ENCODE assay signal across 21 mouse cellular contexts in genomic region chr7:82109977-82110376, GRCm38 (mm10).
DNase-seq lines count a peak whose midpoint lies in the region; ATAC-seq and TF ChIP-seq lines count a peak whose summit lies in the region.
"Had no signal": no experiment of that assay in that cellular context is flagged by ENCODE, and none has a peak within 500 bp of the region (broad histone marks: within the 10 kb centered on the region; RNA-seq: fewer than 3 reads in every experiment).

No protein-coding gene starts in this region.

- no peak overlapping the region for H3K9ac ChIP-seq in limb, embryonic 11.5 days (ENCODE audit: low read length)
- no peak overlapping the region for H3K9ac ChIP-seq in embryonic facial prominence, embryonic 12.5 days
- H3K9ac ChIP-seq in limb, embryonic 13.5 days = no peak overlapping the region
- no peak overlapping the region for H3K9ac ChIP-seq in kidney, embryonic 15.5 days
- H3K9ac ChIP-seq: forebrain, embryonic 12.5 days; liver, embryonic 12.5 days; midbrain, embryonic 12.5 days had no signal

- no peak for TF ChIP-seq POLR2A in cerebellum, adult 2 months (IDR thresholded peaks at IDR 0.05; ENCODE audit: borderline replicate concordance, insufficient read depth, low read length)

- WGBS in limb, embryonic 11.5 days = 47% methylated on average over 8 of the region's 8 CpGs
- 65% methylated on average over 8 of the region's 8 CpGs for WGBS in limb, embryonic 10.5 days
- WGBS in embryonic facial prominence, embryonic 12.5 days = 38% methylated on average over 8 of the region's 8 CpGs
- 35% methylated on average over 8 of the region's 8 CpGs for WGBS in limb, embryonic 13.5 days
- WGBS in cerebellum, adult 2 months = 87% methylated on average over 8 of the region's 8 CpGs
- 67% methylated on average over 8 of the region's 8 CpGs for WGBS in kidney, embryonic 15.5 days

- peaks cover 9% of the 10 kb centered on the region for H3K4me1 ChIP-seq in limb, embryonic 11.5 days (ENCODE audit: control insufficient read depth, insufficient read depth, low read length)
- H3K4me1 ChIP-seq in limb, embryonic 10.5 days = peaks cover 21% of the 10 kb centered on the region
- peaks cover 24% of the 10 kb centered on the region for H3K4me1 ChIP-seq in embryonic facial prominence, embryonic 12.5 days
- H3K4me1 ChIP-seq in limb, embryonic 13.5 days = peaks cover 28% of the 10 kb centered on the region
- H3K4me1 ChIP-seq in cerebellum, adult 2 months (ENCODE audit: control insufficient read depth, insufficient read depth, low read length) = no peaks in the 10 kb centered on the region
- H3K4me1 ChIP-seq in kidney, embryonic 15.5 days = no peaks in the 10 kb centered on the region
- H3K4me1 ChIP-seq: forebrain, embryonic 12.5 days; liver, embryonic 12.5 days; midbrain, embryonic 12.5 days had no signal

- H3K27ac ChIP-seq in limb, embryonic 11.5 days (replicated peaks; ENCODE audit: low read depth, low read length) = no peak overlapping the region
- no peak overlapping the region for H3K27ac ChIP-seq in limb, embryonic 10.5 days
- H3K27ac ChIP-seq in embryonic facial prominence, embryonic 12.5 days = peak overlapping the region; percentile 63; the same call in 1 of the 2 replicates
- peak overlapping the region; percentile 48; the same call in 1 of the 2 replicates for H3K27ac ChIP-seq in limb, embryonic 13.5 days
- H3K27ac ChIP-seq in cerebellum, adult 2 months (ENCODE audit: insufficient read depth, low read length) = no peak overlapping the region
- H3K27ac ChIP-seq in kidney, embryonic 15.5 days = no peak overlapping the region
- H3K27ac ChIP-seq: forebrain, embryonic 12.5 days; hindbrain, embryonic 10.5 days; liver, embryonic 12.5 days; midbrain, embryonic 12.5 days had no signal

- H3K4me3 ChIP-seq in limb, embryonic 11.5 days (ENCODE audit: low read depth, low read length) = no peak overlapping the region
- H3K4me3 ChIP-seq in limb, embryonic 10.5 days = no peak overlapping the region
- no peak overlapping the region for H3K4me3 ChIP-seq in embryonic facial prominence, embryonic 12.5 days
- H3K4me3 ChIP-seq in limb, embryonic 13.5 days = no peak overlapping the region
- H3K4me3 ChIP-seq in cerebellum, adult 2 months (replicated peaks; ENCODE audit: insufficient read depth, low read depth, low read length) = no peak overlapping the region
- no peak overlapping the region for H3K4me3 ChIP-seq in kidney, embryonic 15.5 days (replicated peaks)
- H3K4me3 ChIP-seq: erythroblast, embryonic 14.5 days; forebrain, embryonic 12.5 days; hindbrain, embryonic 10.5 days; liver, embryonic 12.5 days; midbrain, embryonic 12.5 days had no signal

- no peak overlapping the region for H3K4me2 ChIP-seq in limb, embryonic 11.5 days (ENCODE audit: low read depth, severe bottlenecking)
- H3K4me2 ChIP-seq in embryonic facial prominence, embryonic 12.5 days (replicated peaks) = no peak overlapping the region
- H3K4me2 ChIP-seq in limb, embryonic 13.5 days (replicated peaks) = peak overlapping the region; percentile 12
- H3K4me2 ChIP-seq in kidney, embryonic 15.5 days = no peak overlapping the region
- H3K4me2 ChIP-seq: forebrain, embryonic 12.5 days; heart, embryonic 11.5 days; liver, embryonic 12.5 days; midbrain, embryonic 12.5 days had no signal

- no peak for ATAC-seq in limb, embryonic 11.5 days (ENCODE audit: insufficient number of reproducible peaks, low FRiP score, low TSS enrichment, low read depth)
- no peak for ATAC-seq in embryonic facial prominence, embryonic 12.5 days (ENCODE audit: insufficient number of reproducible peaks, insufficient read depth, low FRiP score, low TSS enrichment)
- no peak; the same call in 1 of the 2 replicates for ATAC-seq in limb, embryonic 13.5 days (ENCODE audit: low FRiP score, low read depth)
- no peak for ATAC-seq in kidney, embryonic 15.5 days (replicated peaks; ENCODE audit: low FRiP score)
- ATAC-seq: hindbrain, embryonic 16.5 days; liver, embryonic 12.5 days had no signal

- peak; percentile 23 for DNase-seq in limb, embryonic 11.5 days (ENCODE audit: low spot score)
- DNase-seq in limb, embryonic 10.5 days (ENCODE audit: low spot score) = no peak
- DNase-seq in adrenal gland, adult 8-10 months = no peak
- no peak for DNase-seq in cerebellum, adult 2 months
- DNase-seq: cerebellum, adult 11 months; cerebellum, postnatal 10 days; kidney, adult 11 months; kidney, postnatal 4 days; lung, adult 18-20 months; lung, postnatal 10 days; right cerebral cortex, postnatal 14 days had no signal

- H3K27me3 ChIP-seq in limb, embryonic 11.5 days (ENCODE audit: control insufficient read depth, insufficient read depth, low read length) = no peaks in the 10 kb centered on the region
- H3K27me3 ChIP-seq in limb, embryonic 10.5 days (ENCODE audit: low read depth, poor library complexity, severe bottlenecking) = no peaks in the 10 kb centered on the region
- no peaks in the 10 kb centered on the region; the same call in 1 of the 2 replicates for H3K27me3 ChIP-seq in embryonic facial prominence, embryonic 12.5 days
- H3K27me3 ChIP-seq in limb, embryonic 13.5 days = no peaks in the 10 kb centered on the region
- no peaks in the 10 kb centered on the region; the same call in 1 of the 2 replicates for H3K27me3 ChIP-seq in cerebellum, adult 2 months (ENCODE audit: control insufficient read depth, insufficient read depth, low read length)
- H3K27me3 ChIP-seq in kidney, embryonic 15.5 days = no peaks in the 10 kb centered on the region
- H3K27me3 ChIP-seq: forebrain, embryonic 12.5 days; liver, embryonic 12.5 days; midbrain, embryonic 12.5 days had no signal

- no peaks in the 10 kb centered on the region for H3K9me3 ChIP-seq in limb, embryonic 11.5 days (ENCODE audit: control insufficient read depth, low read length)
- H3K9me3 ChIP-seq in limb, embryonic 10.5 days (replicated peaks) = no peaks in the 10 kb centered on the region
- no peaks in the 10 kb centered on the region for H3K9me3 ChIP-seq in embryonic facial prominence, embryonic 12.5 days
- no peaks in the 10 kb centered on the region for H3K9me3 ChIP-seq in limb, embryonic 13.5 days
- H3K9me3 ChIP-seq in kidney, embryonic 15.5 days (replicated peaks) = no peaks in the 10 kb centered on the region
- H3K9me3 ChIP-seq: forebrain, embryonic 12.5 days; hindbrain, embryonic 10.5 days; liver, embryonic 12.5 days; midbrain, embryonic 12.5 days had no signal

- TF ChIP-seq CTCF in cerebellum, adult 2 months (IDR thresholded peaks at IDR 0.05; ENCODE audit: borderline replicate concordance, insufficient read depth, low read depth, low read length) = no peak

- no peaks in the 10 kb centered on the region for H3K36me3 ChIP-seq in limb, embryonic 11.5 days (ENCODE audit: control insufficient read depth, insufficient read depth, low read length)
- H3K36me3 ChIP-seq in limb, embryonic 10.5 days = no peaks in the 10 kb centered on the region
- H3K36me3 ChIP-seq in embryonic facial prominence, embryonic 12.5 days = no peaks in the 10 kb centered on the region
- no peaks in the 10 kb centered on the region for H3K36me3 ChIP-seq in limb, embryonic 13.5 days
- H3K36me3 ChIP-seq in kidney, embryonic 15.5 days = no peaks in the 10 kb centered on the region
- H3K36me3 ChIP-seq: forebrain, embryonic 12.5 days; hindbrain, embryonic 10.5 days; liver, embryonic 12.5 days; midbrain, embryonic 12.5 days had no signal

Comparison
In these comparisons a context has a peak if more than half of its experiments do, and no peak if none do; other contexts are left out.
1. H3K27ac ChIP-seq: peak in embryonic facial prominence, embryonic 12.5 days (single experiment) and limb, embryonic 13.5 days (single experiment); none in limb, embryonic 11.5 days (single experiment), limb, embryonic 10.5 days (single experiment), cerebellum, adult 2 months (single experiment) and kidney, embryonic 15.5 days (single experiment).